Mouse (Mus musculus): ENCODE data around the gene Spaca6. TPM values are rescaled to one million over a fixed set of nuclear protein-coding genes. Genes with fewer than 3 reads are reported as not detected.

Spaca6 gene
- 78.4 TPM for polyA plus RNA-seq (2014; fragmentation: Illumina TruSeq; extraction: RNeasy Lipid Tissue Mini Kit (QIAGEN cat#74804); ENCODE audit: low read depth, low replicate concordance)

GRCm38 (mm10) chr17:17826751-17827657, at the start of gene Spaca6:
Gene Spaca6, plus strand, starts transcription at chr17:17827158.

GRCm38 (mm10) chr17:17855064-17855838, 28.3 kb downstream of the Spaca6 start, which contains the start of gene Has1:
Gene Has1, minus strand, starts transcription at chr17:17855205.

GRCm38 (mm10) chr17:17883840-17884239, 56.9 kb downstream of the Spaca6 start, which contains the start of gene Fpr1:
Gene Fpr1, minus strand, starts transcription at chr17:17883940.

GRCm38 (mm10) chr17:17887774-17888248, 60.9 kb downstream of the Spaca6 start, which contains the start of the genes Fpr2 and Fpr3:
Gene Fpr2, plus strand, starts transcription at chr17:17887824.
Gene Fpr3, plus strand, starts transcription at chr17:17887852.

Other genes with a start within 250 kb of the Spaca6 start
- gene Lnpep, start 202.1 kb upstream of the Spaca6 start, polyA plus RNA-seq (2014; fragmentation: Illumina TruSeq; extraction: RNeasy Lipid Tissue Mini Kit (QIAGEN cat#74804); ENCODE audit: low read depth, low replicate concordance), result 20.4 TPM
- 0.24 TPM for gene Vmn2r90, start 123.4 kb upstream of the Spaca6 start, polyA plus RNA-seq (2014; fragmentation: Illumina TruSeq; extraction: RNeasy Lipid Tissue Mini Kit (QIAGEN cat#74804); ENCODE audit: low read depth, low replicate concordance)
- not detected for gene Has1, start 28.0 kb downstream of the Spaca6 start, polyA plus RNA-seq (2014; fragmentation: Illumina TruSeq; extraction: RNeasy Lipid Tissue Mini Kit (QIAGEN cat#74804); ENCODE audit: low read depth, low replicate concordance)
- gene Fpr1, start 56.8 kb downstream of the Spaca6 start, polyA plus RNA-seq (2014; fragmentation: Illumina TruSeq; extraction: RNeasy Lipid Tissue Mini Kit (QIAGEN cat#74804); ENCODE audit: low read depth, low replicate concordance), result not detected
- gene Fpr2, start 60.7 kb downstream of the Spaca6 start, polyA plus RNA-seq (2014; fragmentation: Illumina TruSeq; extraction: RNeasy Lipid Tissue Mini Kit (QIAGEN cat#74804); ENCODE audit: low read depth, low replicate concordance), result not detected
- gene Fpr3, start 60.7 kb downstream of the Spaca6 start, polyA plus RNA-seq (2014; fragmentation: Illumina TruSeq; extraction: RNeasy Lipid Tissue Mini Kit (QIAGEN cat#74804); ENCODE audit: low read depth, low replicate concordance), result not detected
- not detected for gene Fpr-rs4, start 194.6 kb downstream of the Spaca6 start, polyA plus RNA-seq (2014; fragmentation: Illumina TruSeq; extraction: RNeasy Lipid Tissue Mini Kit (QIAGEN cat#74804); ENCODE audit: low read depth, low replicate concordance)
- gene Vmn2r124, start 222.3 kb downstream of the Spaca6 start, polyA plus RNA-seq (2014; fragmentation: Illumina TruSeq; extraction: RNeasy Lipid Tissue Mini Kit (QIAGEN cat#74804); ENCODE audit: low read depth, low replicate concordance), result not detected